Mouse (Mus musculus) adrenal gland, postnatal 4 days (tissue): ENCODE measurements around the gene Olfr371. TPM values are rescaled to one million over a fixed set of nuclear protein-coding genes. Genes with fewer than 3 reads are reported as not detected.

Experiments
- DNase-seq, 2 experiments: peaks; one replicate each; pipeline ENCODE4 v3.0.0; 2021 to 2022; ENCODE audit warnings: low spot score in 2 of 2, mixed read lengths in 2 of 2
- long read RNA-seq, 2 experiments: library from polyadenylated mRNA; stranded (forward); transcript quantifications; one replicate each; pipeline ENCODE4 v2.0.0; 2021
- total RNA-seq, 2 experiments: library from RNA; stranded (reverse); gene quantifications; 2 replicates each; pipeline ENCODE4 v1.2.3; 2021

Gene Olfr371
- total RNA-seq: not detected
- long read RNA-seq, experiment 1: 0 reads
- long read RNA-seq, experiment 2: 0 reads

GRCm38 (mm10) chr8:85225688-85226087 is at the start of gene Olfr371:
Olfr371 (plus strand) TSS chr8:85225988.
- DNase-seq: no peak

- no peak for DNase-seq
Measured at GRCm38 (mm10) chr8:85192346-85192745, 33.4 kb upstream of the Olfr371 start.

- no peak for DNase-seq
Measured at GRCm38 (mm10) chr8:85220220-85220619, 5.6 kb upstream of the Olfr371 start.

GRCm38 (mm10) chr8:85220992-85221391 is 4.8 kb upstream of the Olfr371 start:
- DNase-seq: no peak

GRCm38 (mm10) chr8:85227297-85227696 is 1.5 kb downstream of the Olfr371 start:
- no peak for DNase-seq

Other genes with a start within 250 kb of the Olfr371 start
- 10 to 100 TPM; 26.1 to 28.9 TPM for gene Junb, start 247.3 kb upstream of the Olfr371 start, total RNA-seq
- gene Hook2, start 235.4 kb upstream of the Olfr371 start, total RNA-seq: 10 to 100 TPM; 10.6 to 13.8 TPM
- not detected for gene Best2, start 211.5 kb upstream of the Olfr371 start, total RNA-seq
- gene Asna1, start 200.7 kb upstream of the Olfr371 start, total RNA-seq: 10 to 100 TPM; 77.7 to 83.2 TPM
- gene Trir, start 199.2 kb upstream of the Olfr371 start, total RNA-seq: 100 to 1,000 TPM; 179 to 188 TPM
- gene Tnpo2, start 189.1 kb upstream of the Olfr371 start, total RNA-seq: 10 to 100 TPM; 70.8 to 86.8 TPM
- gene Fbxw9, start 165.9 kb upstream of the Olfr371 start, total RNA-seq: 10 to 100 TPM; 36.5 to 39.8 TPM
- not detected for gene Gm5741, start 158.0 kb upstream of the Olfr371 start, total RNA-seq
- gene Dhps, start 154.2 kb upstream of the Olfr371 start, total RNA-seq: 10 to 100 TPM; 43.0 to 48.2 TPM
- 10 to 100 TPM; 77.8 to 80.6 TPM for gene Wdr83os, start 145.2 kb upstream of the Olfr371 start, total RNA-seq
- 10 to 100 TPM; 31.2 to 33.8 TPM for gene Wdr83, start 144.7 kb upstream of the Olfr371 start, total RNA-seq
- 10 to 100 TPM; 69.1 to 69.2 TPM for gene Man2b1, start 142.7 kb upstream of the Olfr371 start, total RNA-seq
- 1 to 10 TPM; 3.7 to 4.3 TPM for gene Zfp791, start 102.9 kb upstream of the Olfr371 start, total RNA-seq
- not detected for gene Cks1brt, start 74.1 kb upstream of the Olfr371 start, total RNA-seq
- gene Orc6, start 73.6 kb downstream of the Olfr371 start, total RNA-seq: 10 to 100 TPM; 46.6 to 48.6 TPM
- gene Vps35, start 73.8 kb downstream of the Olfr371 start, total RNA-seq: 10 to 100 TPM; 86.3 to 94.8 TPM
- gene Mylk3, start 160.4 kb downstream of the Olfr371 start, total RNA-seq: 1 to 10 TPM; 1.9 to 3.9 TPM
- gene 4921524J17Rik, start 206.8 kb downstream of the Olfr371 start, total RNA-seq: 10 to 100 TPM; 36.1 to 37.5 TPM